Mouse (Mus musculus): ENCODE data around the gene E2f3.

- TF ChIP-seq CTCF (IDR thresholded peaks at IDR 0.05; ENCODE audit: low read depth, low read length) (no peak), POLR2A (IDR thresholded peaks at IDR 0.05; ENCODE audit: extremely low read depth, insufficient read depth, low read length) (no peak)
Observed at GRCm38 (mm10) chr13:29982400-29982799, 3.5 kb downstream of the E2f3 start.
